Mouse (Mus musculus): Measurements from ENCODE around the gene Man1c1. TPM values are rescaled to one million over a fixed set of nuclear protein-coding genes. Genes with fewer than 3 reads are reported as not detected.

Man1c1 gene
- total RNA-seq, 2 experiments from 2014 or later = 20.9 to 22.3 TPM

- no peak for DNase-seq (ENCODE audit: extremely low spot score in 1 of 2, low spot score in 1 of 2)
These were observed 21.8 kb upstream of the Man1c1 start for GRCm38 (mm10) chr4:134725735-134726345.

GRCm38 (mm10) chr4:134724974-134725373, 20.9 kb upstream of the Man1c1 start:
- no peak for DNase-seq (ENCODE audit: extremely low spot score in 1 of 2, low spot score in 1 of 2)

- DNase-seq (ENCODE audit: extremely low spot score in 1 of 2, low spot score in 1 of 2) = no peak
These were observed 19.2 kb upstream of the Man1c1 start for GRCm38 (mm10) chr4:134723251-134723650.

- no peak for DNase-seq (ENCODE audit: extremely low spot score in 1 of 2, low spot score in 1 of 2)
These were observed 17.0 kb upstream of the Man1c1 start for GRCm38 (mm10) chr4:134721076-134721475.

GRCm38 (mm10) chr4:134720371-134720770, 16.3 kb upstream of the Man1c1 start:
- DNase-seq (ENCODE audit: extremely low spot score in 1 of 2, low spot score in 1 of 2) = no peak

GRCm38 (mm10) chr4:134719489-134719888, 15.4 kb upstream of the Man1c1 start:
- no peak for DNase-seq (ENCODE audit: extremely low spot score in 1 of 2, low spot score in 1 of 2)

GRCm38 (mm10) chr4:134713937-134714336, 9.8 kb upstream of the Man1c1 start:
- DNase-seq (ENCODE audit: extremely low spot score in 1 of 2, low spot score in 1 of 2) = peak; percentile 57 to 88

- no peak for DNase-seq (ENCODE audit: extremely low spot score in 1 of 2, low spot score in 1 of 2)
These were observed 1.2 kb upstream of the Man1c1 start for GRCm38 (mm10) chr4:134705311-134705710.

GRCm38 (mm10) chr4:134704590-134704989, 500 bp upstream of the Man1c1 start:
- DNase-seq (ENCODE audit: extremely low spot score in 1 of 2, low spot score in 1 of 2) = no peak

- peak in 1 of 2 experiments; percentile 20 for DNase-seq (ENCODE audit: extremely low spot score in 1 of 2, low spot score in 1 of 2)
These were observed 882 bp downstream of the Man1c1 start for GRCm38 (mm10) chr4:134702981-134703834.

- peak; percentile 58 to 74 for DNase-seq (ENCODE audit: extremely low spot score in 1 of 2, low spot score in 1 of 2)
These were observed 2.2 kb downstream of the Man1c1 start for GRCm38 (mm10) chr4:134701934-134702333.

- DNase-seq (ENCODE audit: extremely low spot score in 1 of 2, low spot score in 1 of 2) = no peak
These were observed 3.2 kb downstream of the Man1c1 start for GRCm38 (mm10) chr4:134700911-134701310.

- DNase-seq (ENCODE audit: extremely low spot score in 1 of 2, low spot score in 1 of 2) = no peak
These were observed 10.7 kb downstream of the Man1c1 start for GRCm38 (mm10) chr4:134693202-134693940.

GRCm38 (mm10) chr4:134692388-134692787, 11.7 kb downstream of the Man1c1 start:
- DNase-seq (ENCODE audit: extremely low spot score in 1 of 2, low spot score in 1 of 2) = no peak

- DNase-seq (ENCODE audit: extremely low spot score in 1 of 2, low spot score in 1 of 2) = no peak
These were observed 17.9 kb downstream of the Man1c1 start for GRCm38 (mm10) chr4:134686022-134686661.

GRCm38 (mm10) chr4:134684637-134685338, 19.3 kb downstream of the Man1c1 start:
- no peak for DNase-seq (ENCODE audit: extremely low spot score in 1 of 2, low spot score in 1 of 2)

GRCm38 (mm10) chr4:134683892-134684291, 20.2 kb downstream of the Man1c1 start:
- no peak for DNase-seq (ENCODE audit: extremely low spot score in 1 of 2, low spot score in 1 of 2)

- DNase-seq (ENCODE audit: extremely low spot score in 1 of 2, low spot score in 1 of 2) = no peak
These were observed 21.1 kb downstream of the Man1c1 start for GRCm38 (mm10) chr4:134683008-134683407.

- no peak for DNase-seq (ENCODE audit: extremely low spot score in 1 of 2, low spot score in 1 of 2)
These were observed 21.7 kb downstream of the Man1c1 start for GRCm38 (mm10) chr4:134682423-134682822.

- DNase-seq (ENCODE audit: extremely low spot score in 1 of 2, low spot score in 1 of 2) = no peak
These were observed 22.3 kb downstream of the Man1c1 start for GRCm38 (mm10) chr4:134681819-134682218.

All from layer of hippocampus, postnatal 25 days (tissue).